Mouse (Mus musculus): ENCODE measurements around the gene Phgr1.
A peak's percentile ranks its signal among the peaks of the same experiment; 100 is the strongest.

Phgr1 gene

DNA sequence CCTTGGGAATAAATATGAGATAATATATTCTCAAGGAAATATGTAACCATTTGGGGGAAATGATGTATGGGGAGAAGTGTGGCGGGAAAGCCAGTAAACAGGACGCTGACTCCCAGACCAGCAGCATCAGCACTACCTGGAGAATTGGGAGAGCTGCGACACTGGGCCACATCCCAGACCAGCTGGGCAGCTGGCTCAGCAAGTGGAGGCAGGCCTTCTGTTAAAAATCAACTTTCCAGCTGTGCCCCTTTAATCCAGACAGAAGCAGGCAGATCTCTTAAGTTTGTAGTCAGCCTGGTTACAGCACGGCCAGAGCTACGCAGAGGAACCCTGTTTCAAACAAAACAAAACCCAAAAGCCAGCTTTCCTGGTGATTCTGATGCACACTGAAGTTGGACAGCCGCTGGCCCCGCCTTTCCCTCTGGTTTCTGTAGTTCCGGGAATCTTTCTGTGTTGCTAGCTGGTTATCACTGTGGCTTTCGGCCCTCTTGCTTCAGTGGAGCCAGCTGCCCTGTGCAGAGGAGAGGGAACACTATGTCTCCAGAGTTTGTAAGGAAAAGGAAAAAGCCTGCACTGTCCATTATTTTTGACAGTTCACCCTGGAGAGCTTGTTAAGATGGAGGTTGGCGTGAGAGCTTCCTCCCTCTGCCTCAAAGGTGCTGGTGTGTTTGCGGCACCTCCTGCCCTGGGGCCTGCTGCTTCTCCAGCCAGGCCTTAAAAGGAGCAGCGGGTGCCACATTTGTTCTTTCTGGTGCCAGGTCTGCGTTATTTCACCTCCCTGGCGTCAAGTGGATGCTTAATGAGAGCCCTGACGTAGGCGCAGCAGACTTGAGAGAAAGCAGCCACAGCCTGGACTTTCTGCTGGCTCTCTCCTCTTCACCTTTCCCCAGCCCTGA is 20.4 kb upstream of the Phgr1 start:
- DNase-seq (ENCODE audit: low spot score), result no peak

DNA sequence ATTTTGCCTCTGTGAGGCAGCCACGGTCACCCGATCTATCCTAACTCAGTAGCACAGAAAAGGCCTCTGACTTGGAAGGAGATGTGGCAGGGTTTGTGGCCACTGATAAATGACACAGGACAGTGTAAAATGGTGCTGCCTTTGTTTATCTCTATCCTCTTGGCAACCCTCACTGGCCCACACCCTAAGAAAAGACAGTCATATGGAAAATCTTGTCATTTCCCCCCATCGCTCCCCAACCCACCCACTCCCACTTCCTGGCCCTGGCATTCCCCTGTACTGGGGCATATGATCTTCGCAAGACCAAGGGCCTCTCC is 19.8 kb upstream of the Phgr1 start:
- DNase-seq (ENCODE audit: low spot score), result no peak

DNA sequence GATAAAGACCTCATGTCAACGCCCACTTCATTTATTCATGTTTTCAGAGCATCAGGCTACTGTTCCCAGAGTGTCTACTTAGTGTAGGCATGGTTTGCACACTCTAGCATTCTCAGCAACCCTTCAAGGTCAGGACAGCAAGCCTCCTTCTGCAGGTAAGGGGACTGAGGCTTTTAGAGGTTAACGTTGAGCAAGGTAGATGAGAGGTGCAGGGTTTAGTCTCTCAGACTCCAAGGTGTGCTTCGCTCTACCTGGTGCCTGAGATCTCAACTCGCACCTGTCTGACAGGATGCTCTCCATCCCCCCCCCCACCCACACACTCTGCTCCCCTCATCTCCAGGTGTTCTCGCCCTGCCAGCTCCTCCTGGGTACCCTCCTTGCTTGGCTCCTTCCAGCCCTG is 18.4 kb upstream of the Phgr1 start:
- DNase-seq (ENCODE audit: low spot score), result no peak

DNA sequence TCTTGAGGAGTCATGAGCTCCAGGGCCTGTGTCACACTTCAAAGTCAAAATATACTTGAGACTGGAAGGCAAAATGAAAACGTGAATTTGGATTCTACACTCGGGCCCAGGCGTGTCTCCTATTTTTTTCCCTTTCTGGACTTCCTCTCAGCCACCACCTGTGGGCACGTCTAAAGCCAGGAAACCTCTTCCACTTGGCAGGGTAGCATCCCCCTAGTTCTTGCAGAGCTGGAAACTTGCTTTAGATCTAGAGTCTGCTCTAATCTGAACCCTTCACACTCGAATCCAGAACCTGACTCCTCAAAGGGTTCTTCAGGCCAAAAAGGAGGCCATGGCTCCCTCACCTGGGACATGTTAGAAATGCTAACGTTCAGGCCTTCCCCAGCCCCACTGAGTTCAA is 17.2 kb upstream of the Phgr1 start:
- DNase-seq (ENCODE audit: low spot score), result no peak

DNA sequence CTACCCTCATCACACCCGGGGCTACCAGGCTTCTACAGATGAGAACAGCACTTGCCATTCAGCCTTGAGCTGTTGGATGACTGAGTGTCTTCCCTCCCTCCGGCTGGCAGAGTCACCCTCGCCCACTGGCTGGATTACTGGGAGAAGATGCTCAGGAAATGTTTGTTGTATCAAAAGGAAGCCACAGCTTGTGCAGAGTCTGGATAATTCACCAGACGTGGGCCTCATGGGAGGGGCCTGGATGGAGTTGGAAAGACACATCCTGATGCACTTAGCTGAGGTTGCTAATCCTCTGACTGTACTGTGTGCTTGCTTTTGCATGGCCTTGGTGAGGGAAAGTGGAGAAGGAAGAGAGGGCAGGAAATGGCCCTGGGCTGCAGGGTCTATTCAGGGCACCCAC is 16.5 kb upstream of the Phgr1 start:
- no peak for DNase-seq (ENCODE audit: low spot score)

DNA sequence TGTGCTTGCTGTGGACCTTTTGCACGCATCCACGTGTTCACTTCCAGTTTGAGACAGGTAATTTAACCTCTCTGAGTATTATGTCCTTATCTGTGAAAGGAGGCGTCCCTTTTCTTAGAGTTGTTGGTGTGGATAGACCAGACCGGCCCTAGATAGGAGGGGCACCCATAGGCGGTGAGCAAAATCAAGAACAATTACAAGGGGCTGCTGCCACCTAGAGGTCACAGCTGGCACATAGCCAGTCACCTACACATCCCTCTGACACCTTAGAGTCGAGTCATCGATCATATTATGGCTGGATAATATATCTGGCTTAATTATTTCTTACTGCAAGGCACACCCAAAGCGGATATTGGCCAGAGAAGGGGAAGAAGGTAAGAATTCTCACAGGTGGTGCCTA is 12.7 kb upstream of the Phgr1 start:
- no peak for DNase-seq (ENCODE audit: low spot score)

DNA sequence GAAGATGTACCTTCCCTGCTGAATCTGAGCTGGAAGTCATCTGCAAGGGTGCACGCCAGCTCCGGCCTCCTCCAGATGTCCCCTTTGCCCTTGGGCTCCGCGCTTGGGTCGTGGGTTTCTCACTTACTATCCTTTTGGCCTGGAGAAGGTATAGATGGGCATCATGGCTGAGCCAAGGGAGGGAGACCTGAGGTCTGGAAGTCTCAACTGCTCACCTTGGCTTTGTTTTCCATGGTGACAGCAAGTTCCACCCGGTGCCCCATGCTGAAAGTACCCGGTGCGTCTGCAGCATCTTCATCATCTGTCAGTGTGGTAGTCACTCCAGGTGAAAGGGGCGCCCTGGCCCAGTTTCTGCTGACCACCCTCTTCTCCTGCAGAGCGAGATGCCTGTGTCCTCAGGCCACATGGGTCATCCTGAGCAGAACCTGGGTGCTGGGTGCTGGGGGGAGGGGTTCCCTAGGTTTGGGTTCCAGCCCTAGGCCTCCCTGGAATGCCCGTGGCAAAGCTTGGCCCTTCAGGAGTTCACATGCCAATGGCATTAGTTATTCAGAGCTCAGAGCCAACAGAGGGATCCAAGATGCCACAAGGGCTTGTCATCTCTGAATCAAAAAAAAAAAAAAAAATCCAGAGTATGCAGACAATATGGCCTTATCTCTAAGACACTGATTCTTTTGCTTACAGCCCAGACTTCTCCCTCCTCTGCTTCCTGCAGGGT is 12.1 kb upstream of the Phgr1 start:
- DNase-seq (ENCODE audit: low spot score), result no peak

DNA sequence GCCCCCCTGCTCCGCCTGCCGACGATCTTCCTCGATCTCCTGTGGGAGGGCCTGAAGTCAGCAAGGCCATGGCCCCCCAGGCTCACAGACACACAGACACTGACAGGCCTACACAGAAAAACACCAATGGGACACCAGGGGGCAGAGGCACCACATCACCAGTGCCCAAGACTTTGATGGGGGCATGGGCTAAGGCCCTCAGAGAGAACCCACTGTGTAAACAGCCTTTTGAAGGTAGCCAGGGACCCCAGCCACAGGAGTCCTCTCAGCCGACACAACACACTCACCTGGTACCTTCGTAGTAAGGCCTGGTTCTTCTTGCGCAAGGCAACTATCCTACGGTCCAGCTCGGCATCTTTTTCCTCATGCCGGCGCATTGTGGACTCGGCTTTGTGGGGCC is 11.2 kb upstream of the Phgr1 start:
- no peak for DNase-seq (ENCODE audit: low spot score)

DNA sequence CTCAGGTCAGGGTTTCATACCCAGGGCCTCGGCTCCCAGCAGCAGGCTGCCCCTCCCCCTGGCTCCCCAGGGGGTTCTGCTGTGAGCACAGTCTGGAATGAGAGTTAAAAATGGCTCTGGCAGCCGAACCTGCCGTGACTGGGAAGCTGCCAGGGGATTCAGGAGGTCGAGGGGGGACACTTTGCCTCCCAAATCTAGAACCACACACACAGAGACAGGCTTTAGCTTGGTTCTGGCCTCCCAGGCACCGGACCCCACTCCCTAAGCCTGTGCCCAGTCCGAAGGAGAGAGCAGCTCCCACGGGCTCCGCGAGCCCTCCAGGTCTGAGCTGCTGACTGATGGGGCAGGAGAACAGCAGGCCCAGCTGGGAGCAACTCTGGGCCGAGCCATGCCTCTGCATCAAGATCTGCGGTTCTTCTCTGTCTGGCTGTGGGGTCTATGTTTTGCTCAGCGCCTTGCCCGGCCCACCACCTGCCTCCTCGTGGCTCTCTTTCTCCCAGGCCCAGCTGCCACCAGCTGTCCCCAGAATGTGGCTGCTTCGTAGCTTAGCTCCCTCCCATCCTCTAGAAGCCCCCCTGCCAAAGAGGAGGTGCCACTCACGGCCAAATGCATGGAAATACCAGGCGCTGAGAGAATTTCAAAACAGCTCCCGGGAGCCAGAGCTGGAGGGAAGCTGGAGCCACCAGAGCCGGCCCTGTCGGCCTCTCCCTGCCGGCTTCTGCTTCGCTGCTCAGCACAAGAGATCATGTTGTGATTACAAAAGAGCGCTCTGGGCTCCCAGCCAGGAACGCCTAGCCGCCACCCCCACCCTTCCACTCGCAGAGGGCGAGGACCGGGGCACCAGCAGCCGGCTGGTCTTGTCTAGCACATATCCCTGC is 10.4 kb upstream of the Phgr1 start, which contains the start of gene Ccdc9b:
Ccdc9b (minus strand) TSS at position 756 of the 878 bp plus-strand sequence.
- peak; percentile 76 for DNase-seq (ENCODE audit: low spot score)

DNA sequence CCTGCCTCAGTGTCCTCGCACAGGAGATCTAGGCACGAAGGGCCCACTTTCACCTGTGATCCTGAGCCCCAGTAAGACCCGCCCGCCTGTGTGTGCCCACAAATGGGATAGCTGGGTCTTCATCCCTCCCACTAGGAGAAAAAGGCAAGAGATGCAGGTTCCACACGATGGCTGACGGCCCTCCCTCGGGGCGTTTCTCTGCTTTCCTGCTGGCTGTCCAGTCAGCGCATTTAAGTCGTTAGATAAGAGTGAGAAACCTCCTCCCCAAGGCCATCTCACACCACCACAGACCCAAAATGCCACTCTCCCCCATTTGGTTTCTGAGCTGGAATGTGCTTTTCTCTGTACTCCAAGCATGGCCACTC is 9.8 kb upstream of the Phgr1 start:
- DNase-seq (ENCODE audit: low spot score), result no peak

DNA sequence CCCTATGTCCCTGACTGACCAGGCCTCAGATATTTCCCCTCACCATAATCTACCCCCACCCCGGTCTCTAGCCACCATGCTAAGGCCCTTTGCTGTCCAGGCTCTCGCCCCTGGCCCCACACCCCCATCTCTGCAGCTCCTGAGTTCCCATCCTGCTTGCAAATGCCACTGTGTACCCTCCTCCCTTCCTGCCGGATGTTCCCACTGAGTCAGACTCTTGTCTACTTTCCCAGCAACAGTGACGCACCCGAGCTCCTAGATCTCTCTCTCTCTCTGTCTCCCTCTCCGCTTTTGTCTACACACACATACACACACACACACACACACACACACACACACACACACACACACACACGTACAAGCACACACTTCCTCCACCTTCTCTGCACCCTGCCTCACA is 9.1 kb upstream of the Phgr1 start:
- DNase-seq (ENCODE audit: low spot score), result no peak

DNA sequence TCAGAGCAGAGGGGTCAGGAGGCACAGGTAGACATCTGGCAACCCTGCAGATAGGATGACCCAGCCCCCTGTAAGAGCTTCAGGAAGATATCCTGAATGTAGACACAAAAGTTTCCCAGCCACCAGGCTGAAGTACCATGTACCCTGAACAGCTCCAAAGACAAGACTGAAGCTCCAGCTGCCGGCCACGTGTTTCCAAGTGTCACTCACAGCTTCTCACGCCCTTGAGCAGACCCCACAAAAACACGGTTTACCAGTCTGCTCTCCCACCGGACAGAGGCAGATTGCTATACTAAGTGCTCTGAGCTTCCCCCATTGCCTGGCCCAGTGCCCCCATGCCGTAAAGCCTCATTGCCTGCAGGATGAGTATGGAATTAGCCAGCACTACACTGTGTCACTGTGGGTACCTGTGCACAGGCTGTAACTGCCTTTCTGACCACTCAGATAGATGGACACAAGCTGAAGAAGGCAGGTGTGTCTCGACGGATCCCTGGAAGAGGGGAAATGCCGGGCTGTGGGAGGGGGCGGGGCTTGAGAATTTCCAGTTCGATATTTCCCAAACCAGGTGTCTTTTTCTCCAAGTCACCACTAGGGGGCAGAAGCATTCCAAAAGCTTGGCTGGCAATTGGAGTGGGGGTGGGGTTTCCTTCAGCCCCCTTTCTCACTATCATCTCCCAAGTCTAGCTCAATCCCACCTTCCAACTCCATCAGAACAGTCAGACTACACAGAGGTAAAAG is 8.3 kb upstream of the Phgr1 start:
- no peak for DNase-seq (ENCODE audit: low spot score)

DNA sequence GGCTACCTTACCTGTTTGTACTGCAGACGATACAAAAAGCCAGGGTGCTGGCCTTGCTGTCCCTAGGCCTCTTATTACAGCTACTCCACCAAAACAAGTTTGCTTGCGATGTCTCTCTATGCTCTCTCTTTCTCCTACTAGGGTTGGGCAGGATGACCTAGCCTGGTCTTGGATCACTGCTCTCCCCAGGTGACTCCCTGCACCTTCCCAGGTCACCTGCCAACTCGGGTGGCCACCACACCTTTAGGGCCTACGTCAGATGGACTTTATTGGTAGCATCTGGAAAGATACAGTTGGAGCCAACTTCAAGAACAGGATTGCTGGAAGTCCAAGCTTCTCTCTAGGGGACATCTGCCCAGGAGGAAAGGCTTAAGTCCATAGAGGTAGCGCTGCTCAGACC is 7.7 kb upstream of the Phgr1 start:
- DNase-seq (ENCODE audit: low spot score), result no peak

DNA sequence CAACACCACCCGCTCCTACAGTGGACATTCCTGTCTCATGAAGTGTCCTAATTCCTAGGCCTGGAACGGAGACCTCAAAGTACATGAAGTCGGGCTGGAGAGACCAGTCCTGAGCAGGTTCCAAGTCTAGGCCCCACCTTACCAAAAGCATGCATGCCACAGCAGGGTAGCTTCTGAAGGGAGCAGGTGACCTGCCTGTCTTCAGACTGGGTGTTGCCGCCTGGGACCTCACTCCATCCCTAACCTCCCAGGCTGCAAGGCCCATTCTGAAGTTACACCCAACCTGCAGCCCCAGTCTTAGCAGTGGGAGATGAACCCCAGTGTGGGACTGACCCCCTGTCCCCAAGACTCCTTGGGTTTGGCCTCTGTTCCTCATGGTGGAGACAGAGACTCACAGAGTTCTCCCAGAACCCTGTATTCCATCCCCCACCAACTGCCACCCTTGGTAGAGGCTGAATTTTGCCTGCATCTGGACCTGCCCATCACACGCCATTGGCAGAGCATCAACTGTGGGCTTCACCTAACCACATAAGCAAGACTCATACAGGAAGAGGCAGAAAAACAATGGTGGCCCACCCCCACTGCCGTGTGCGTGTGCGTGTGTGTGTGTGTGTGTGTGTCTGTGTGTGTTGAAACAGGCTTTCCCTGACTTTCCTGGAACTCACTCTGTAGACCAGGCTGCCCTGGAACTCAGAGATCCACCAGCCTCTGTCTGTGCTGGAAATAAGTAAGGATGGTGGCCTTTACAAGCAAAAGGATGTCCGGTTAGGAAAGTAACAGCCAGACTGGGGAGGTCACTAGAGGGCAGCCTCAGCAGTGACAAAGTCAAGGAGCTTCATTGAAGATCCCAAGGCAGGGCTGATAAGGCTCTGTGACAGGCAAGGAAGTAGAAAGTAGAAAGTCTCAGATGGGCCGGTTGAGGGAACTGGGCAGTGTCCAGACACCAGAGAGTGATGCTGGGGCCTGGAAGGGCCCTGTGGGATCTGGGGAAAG is 6.2 kb upstream of the Phgr1 start:
- DNase-seq (ENCODE audit: low spot score), result no peak

DNA sequence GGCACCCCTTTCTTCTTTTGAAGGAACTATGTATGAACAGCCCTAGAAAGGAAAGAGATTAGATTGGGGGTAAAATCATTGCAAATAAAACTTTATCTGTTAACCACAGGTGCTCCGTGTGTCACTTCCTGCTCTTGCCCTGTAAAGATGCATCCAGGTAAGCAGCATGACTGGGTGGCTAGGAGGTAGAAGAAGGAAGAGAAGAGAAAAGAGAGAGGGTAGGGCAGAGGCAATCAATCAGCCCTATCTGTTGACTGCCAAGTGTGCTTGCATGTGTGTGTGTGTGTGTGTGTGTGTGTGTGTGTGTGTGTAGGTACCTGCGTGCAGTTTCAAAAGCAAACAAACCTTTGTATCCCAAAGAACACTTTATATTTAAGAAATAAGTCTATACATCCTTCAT is 2.0 kb downstream of the Phgr1 start:
- no peak for DNase-seq (ENCODE audit: low spot score)

DNA sequence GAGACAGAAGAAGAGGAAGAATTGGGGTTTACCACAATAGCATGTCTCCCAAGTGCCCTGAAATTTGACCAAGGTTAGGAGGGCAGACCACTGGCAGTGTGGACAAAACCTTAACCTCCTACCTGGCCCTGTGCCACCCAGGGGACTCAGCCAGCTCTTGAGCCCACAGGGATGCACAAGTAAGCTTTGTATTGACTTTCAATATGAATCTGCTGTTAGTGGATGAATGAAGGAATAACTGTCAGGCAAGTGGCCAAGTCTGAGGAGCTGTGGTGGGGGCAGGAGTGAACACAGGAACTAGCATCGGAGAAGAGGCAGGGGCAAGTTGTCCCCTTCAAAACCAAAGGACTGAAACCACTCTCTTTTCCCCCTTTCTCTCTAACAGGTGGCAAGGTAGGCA is 2.8 kb downstream of the Phgr1 start:
- DNase-seq (ENCODE audit: low spot score), result no peak

DNA sequence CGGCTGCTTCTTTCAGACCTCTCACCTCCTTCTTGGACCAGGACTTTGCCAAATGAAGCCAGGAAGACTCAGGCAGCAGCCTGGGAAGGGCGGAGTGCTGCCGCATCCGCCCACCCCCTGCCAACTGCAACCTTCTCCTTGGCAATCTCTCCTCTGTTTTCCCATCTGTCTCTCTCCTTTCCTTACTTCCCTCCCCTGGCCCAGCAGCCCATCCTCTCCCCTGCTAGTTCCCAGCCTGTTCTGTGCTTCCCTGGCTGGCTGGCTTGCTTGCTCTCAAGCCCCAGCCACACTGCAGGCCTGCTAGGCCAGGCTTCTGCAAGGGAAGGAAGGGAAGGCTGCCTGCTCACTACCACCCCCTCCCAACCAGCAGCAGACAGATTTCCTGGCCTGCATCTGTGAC is 3.3 kb downstream of the Phgr1 start:
- DNase-seq (ENCODE audit: low spot score), result no peak

DNA sequence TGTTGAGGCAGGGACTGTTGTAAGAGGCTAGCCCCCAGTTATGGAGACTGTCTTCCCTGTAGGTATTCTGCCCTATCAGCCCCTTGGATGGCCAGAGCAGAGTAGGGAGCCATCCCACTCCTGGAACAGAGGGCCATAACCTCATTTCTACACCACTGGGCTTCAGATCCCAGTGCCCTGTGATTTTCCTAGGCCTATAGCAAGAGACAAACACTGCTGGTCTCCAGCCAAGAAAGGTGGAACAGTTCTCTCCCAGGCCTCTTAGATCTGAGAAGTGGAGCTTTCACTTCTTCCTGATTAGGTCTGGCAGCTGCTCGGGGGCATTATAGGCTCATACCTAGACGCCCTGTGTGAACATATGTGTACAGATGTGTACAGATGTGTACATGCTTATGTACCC is 3.7 kb downstream of the Phgr1 start:
- no peak for DNase-seq (ENCODE audit: low spot score)

DNA sequence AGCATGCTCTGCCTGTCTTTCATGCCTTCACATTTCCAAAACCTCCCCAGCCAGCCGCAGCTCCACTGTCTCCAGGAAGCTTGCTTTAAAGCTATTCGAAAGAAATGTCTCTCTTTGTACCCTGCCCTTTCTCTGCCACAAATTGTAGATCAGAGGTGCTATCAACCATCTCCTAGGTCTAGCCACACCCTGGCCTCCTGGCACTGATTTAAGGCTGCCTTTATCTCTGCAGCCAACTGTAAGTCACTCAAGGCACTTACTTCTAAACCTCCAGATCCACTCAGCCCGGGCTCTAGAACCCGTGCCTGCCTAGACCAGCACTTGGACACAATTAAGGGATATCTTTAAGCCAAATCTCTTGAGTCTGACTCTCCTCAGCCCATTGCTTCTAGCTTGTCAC is 5.8 kb downstream of the Phgr1 start:
- no peak for DNase-seq (ENCODE audit: low spot score)

DNA sequence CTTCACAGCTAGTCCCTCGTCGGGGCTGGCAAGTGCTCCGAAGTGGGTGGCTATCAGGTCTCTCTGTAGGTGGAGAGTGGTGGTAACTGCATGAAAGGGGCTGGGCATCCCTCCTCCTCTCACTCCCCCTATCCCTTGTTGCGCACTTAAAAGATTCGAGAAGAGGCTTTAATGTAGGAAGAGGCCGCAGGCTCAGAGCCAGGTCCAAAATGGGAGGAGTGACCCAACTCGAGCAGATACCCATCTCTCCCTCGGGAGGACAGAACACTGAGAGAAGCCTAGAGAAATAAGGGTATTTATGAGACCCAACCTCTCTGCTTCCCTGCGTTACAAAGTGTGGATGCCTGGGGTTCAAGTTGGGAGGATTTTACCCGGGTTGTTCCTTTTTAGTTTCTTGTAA is 6.5 kb downstream of the Phgr1 start:
- DNase-seq (ENCODE audit: low spot score), result no peak

Data from ovary, postnatal 10 days (tissue).